Mouse (Mus musculus) erythroblast, embryonic 14.5 days (primary cell): Measurements from ENCODE around the gene Iqub. TPM values are rescaled to one million over a fixed set of nuclear protein-coding genes. Genes with fewer than 3 reads are reported as not detected.
A peak's percentile ranks its signal among the peaks of the same experiment; 100 is the strongest.

Source experiments
- H3K27me3 ChIP-seq: 2 replicates; pipeline ENCODE4 v1.6.1; 2012; ENCODE audit warnings: inconsistent platforms; ENCODE audit not compliant: control insufficient read depth
- H3K36me3 ChIP-seq: 2 replicates; pipeline ENCODE4 v1.6.1; 2012; ENCODE audit warnings: mild to moderate bottlenecking, inconsistent platforms; ENCODE audit not compliant: control insufficient read depth
- H3K4me1 ChIP-seq: 2 replicates; pipeline ENCODE4 v1.6.1; 2012; ENCODE audit warnings: inconsistent platforms; ENCODE audit not compliant: control insufficient read depth
- H3K4me3 ChIP-seq: replicated peaks from 2 replicates; pipeline ENCODE3; 2012; ENCODE audit warnings: moderate library complexity, mild to moderate bottlenecking, inconsistent platforms
- H3K9me3 ChIP-seq: 2 replicates; pipeline ENCODE4 v1.6.1; 2012; ENCODE audit warnings: low read length, inconsistent platforms, mixed read lengths; ENCODE audit not compliant: control insufficient read depth
- GATA1 ChIP-seq: IDR thresholded peaks from 2 replicates; pipeline ENCODE4 v1.6.1; 2012; ENCODE audit warnings: low read length, inconsistent platforms, mixed read lengths
- TAL1 ChIP-seq: IDR thresholded peaks from 3 replicates; pipeline ENCODE4 v1.6.1; 2012; ENCODE audit warnings: low read length, inconsistent platforms, mixed read lengths
- polyA plus RNA-seq: library from polyadenylated mRNA; stranded (reverse); fragments of >175 nt; gene quantifications from 2 replicates; pipeline ENCODE4 v1.2.3, GENCODE M21; 2012

The Iqub gene
- polyA plus RNA-seq, 1 experiment = not detected

DNA sequence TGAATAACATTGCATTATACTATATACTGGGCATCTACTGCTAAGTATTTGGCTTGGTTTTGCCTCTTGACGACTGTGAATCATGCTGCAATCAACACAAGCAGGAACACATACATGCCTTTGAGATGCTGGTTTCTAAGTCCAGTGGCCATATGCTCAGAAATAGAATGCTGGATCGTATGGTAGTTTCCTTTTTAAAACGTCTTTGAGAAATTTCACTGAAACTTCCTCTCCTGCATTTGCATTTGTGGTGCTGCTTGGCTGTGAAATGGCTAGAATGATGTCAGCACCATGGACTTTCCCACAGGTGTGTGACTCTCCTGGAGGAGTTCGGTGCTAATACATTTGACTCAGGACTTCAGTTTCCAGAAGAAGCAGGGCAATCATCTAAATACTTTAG lies 25.2 kb upstream of the Iqub start:
- Histone ChIP-seq H3K4me1 (no peaks in the 10 kb centered on the region), H3K9me3 (no peaks in the 10 kb centered on the region), H3K27me3 (no peaks in the 10 kb centered on the region)

DNA sequence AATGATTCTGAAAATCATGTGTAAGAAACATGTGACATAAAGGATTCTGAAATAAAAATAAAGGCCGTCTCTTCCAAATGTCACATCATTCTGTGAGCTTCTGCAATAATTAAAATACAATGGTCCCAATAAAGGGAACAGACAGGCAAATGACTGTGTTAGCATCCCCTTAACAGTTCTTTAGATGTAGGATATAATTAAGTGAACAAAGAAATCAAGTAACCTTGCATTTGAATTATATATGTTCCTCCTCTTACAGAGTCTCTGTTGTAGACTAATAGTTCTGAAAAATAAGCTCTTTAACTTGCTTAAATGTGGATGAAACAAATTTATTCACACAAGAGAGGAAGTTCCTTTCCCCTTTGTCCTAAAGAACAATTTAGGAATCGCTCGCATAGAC lies 23.6 kb upstream of the Iqub start:
- Histone ChIP-seq H3K9me3 (no peaks in the 10 kb centered on the region), H3K4me1 (no peaks in the 10 kb centered on the region), H3K36me3 (no peaks in the 10 kb centered on the region), H3K4me3 (no peak overlapping the region), H3K27me3 (no peaks in the 10 kb centered on the region)
- TF ChIP-seq GATA1 = no peak
- TF ChIP-seq TAL1 = no peak

More for the DNA sequence above, 25.2 kb upstream of the Iqub start:
- Histone ChIP-seq H3K4me3 (no peak overlapping the region), H3K36me3 (no peaks in the 10 kb centered on the region)
- TF ChIP-seq TAL1 (no peak), GATA1 (no peak)

DNA sequence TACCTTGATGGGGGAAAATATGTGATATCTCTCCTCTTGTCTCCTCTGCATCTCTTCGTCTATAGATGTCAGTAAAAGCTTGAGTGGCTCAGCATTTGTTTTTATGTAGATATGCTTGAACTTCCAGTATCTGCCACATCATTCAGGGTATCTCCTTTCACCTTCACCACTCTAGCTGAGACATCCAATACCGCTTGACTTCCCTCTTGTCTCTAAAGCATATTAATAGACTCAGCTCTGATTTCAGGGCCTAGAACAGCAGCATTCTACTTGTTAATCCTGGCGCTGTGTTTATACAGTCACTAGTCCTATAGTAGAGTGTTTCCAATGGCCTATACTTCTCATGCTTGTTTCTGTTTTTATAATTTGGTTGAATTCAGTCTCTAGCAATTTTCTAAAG lies 17.9 kb upstream of the Iqub start:
- Histone ChIP-seq H3K27me3 (no peaks in the 10 kb centered on the region), H3K4me1 (peaks cover 12% of the 10 kb centered on the region), H3K9me3 (no peaks in the 10 kb centered on the region), H3K4me3 (no peak overlapping the region), H3K36me3 (no peaks in the 10 kb centered on the region)
- TF ChIP-seq TAL1 (no peak), GATA1 (no peak)

DNA sequence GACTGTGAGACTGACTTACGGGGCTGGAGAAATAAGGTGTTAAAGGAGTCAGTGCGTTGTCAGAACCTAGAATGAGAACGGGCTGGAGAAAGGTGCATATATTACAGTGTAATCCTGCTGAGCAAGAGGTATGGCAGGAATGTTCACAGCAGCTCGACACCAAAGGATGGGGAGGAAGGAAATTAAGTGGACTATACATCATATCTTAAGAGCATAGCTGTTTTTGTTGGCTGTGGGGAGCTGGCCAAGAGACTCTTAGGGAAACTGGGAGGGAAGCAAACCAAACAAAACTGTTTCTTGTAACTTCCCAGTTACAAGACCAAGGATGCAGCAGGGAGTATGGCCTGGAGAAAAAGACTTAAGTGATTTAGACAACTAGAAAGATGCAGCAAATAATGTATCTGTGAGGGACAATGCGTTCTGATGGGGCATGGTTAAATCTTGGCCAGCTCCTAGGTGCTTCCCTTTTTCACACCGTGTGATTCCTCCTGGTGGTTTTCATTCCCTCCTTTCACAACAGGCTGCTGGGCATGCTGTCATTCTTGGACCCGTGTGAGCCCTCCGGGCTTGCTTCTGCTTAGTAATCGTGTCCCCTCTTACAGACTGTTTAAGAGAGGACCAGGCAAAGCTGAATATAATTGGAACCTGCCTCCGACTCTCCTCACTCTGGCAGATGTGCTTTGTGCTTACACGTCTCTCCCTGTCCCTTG lies 16.0 kb upstream of the Iqub start:
- peaks cover 29% of the 10 kb centered on the region for H3K4me1 ChIP-seq
- H3K4me3 ChIP-seq = no peak overlapping the region
- no peaks in the 10 kb centered on the region for H3K9me3 ChIP-seq
- H3K27me3 ChIP-seq = no peaks in the 10 kb centered on the region
- TF ChIP-seq GATA1 (no peak), TAL1 (no peak)
- no peaks in the 10 kb centered on the region; the same call in 1 of the 2 replicates for H3K36me3 ChIP-seq

DNA sequence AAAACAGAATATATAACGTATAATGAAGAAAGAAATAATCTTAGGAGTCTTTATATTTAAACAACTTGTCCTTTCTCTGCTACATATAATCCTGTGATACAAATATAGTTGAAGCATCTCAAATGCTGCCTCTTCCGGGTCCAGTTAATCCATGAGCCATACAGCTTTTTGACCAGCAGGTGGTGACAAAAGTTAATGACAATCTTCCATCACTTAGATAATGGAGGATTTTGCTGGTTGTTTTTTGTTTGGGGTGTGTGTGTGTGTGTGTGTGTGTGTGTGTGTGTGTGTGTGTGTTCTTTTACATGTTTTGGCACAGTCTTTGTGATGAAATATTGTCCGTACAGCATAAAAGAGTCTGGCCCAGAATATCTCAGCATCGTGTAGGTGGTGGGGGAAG lies 15.3 kb upstream of the Iqub start:
- TF ChIP-seq TAL1 (no peak), GATA1 (no peak)
- H3K36me3 ChIP-seq = peaks cover 1% of the 10 kb centered on the region
- H3K4me3 ChIP-seq = no peak overlapping the region
- no peaks in the 10 kb centered on the region for H3K27me3 ChIP-seq
- H3K4me1 ChIP-seq = peaks cover 33% of the 10 kb centered on the region
- H3K9me3 ChIP-seq = no peaks in the 10 kb centered on the region

DNA sequence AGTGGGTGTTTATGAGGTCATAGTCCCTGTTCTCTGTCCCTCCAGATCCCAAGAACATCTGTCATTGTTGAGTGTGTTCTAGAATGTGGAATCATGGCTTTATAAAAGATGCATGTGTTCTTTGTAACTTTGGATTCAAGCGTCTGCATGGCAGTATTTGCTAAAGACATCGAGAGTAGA lies 13.1 kb upstream of the Iqub start, which contains the start of gene Asb15:
Gene Asb15, plus strand, starts transcription at position 81 of the 180 bp plus-strand sequence.
- TF ChIP-seq TAL1 = no peak
- no peak for TF ChIP-seq GATA1
- H3K4me1 ChIP-seq = peaks cover 33% of the 10 kb centered on the region
- H3K36me3 ChIP-seq = peaks cover 16% of the 10 kb centered on the region
- H3K27me3 ChIP-seq = no peaks in the 10 kb centered on the region
- no peaks in the 10 kb centered on the region for H3K9me3 ChIP-seq
- peak within 1 kb of the TSS; percentile 90 for H3K4me3 ChIP-seq

DNA sequence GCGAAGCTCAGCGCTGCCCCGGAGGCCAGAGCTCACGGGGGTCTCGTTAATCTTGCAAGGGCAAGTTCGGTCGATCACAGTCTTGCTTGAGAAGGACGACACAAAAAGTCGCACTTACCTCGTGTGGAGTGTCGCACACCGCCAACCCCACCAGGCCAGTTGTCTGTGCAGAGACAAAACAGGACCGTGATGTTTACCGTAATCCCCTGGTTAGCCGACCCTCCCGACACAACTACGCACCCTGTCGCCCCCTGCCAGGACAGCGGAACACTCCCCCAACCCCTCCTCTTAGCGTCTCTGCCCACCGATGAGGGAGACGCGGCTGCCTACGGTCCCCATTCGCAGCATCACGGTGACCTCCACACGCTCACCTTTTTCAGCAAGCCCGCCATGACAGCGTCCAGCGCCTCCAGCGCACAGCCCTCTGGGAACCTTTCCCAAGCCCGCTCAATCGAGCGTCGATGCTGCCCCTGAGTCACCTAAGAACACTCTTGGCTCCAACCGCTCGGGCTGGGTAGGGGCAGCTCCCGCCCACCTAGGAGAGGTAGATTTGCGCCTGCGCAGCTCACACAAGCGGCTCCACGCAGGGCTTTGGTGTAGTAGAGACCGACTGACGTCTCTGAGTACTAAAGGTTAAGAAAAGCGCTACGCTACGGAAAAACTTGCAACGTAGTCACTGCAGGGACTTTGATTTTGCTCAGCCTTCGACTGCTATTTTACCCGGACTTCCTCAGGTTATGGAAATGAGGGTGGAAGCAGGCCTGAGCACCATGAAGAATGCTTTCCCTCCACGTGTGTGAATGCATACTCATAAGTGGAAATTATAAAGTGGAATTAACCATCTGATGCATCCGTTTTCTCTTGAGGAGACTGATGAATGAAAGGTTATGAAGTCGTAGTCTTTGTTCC lies 12.5 kb upstream of the Iqub start, which contains the start of gene Ndufa5:
Gene Ndufa5, minus strand, starts transcription at position 859 of the 909 bp plus-strand sequence.
- Histone ChIP-seq H3K4me3 (peak within 1 kb of the TSS; percentile 90), H3K36me3 (peaks cover 19% of the 10 kb centered on the region), H3K27me3 (no peaks in the 10 kb centered on the region), H3K4me1 (peaks cover 33% of the 10 kb centered on the region), H3K9me3 (no peaks in the 10 kb centered on the region)
- no peak for TF ChIP-seq TAL1
- no peak for TF ChIP-seq GATA1

DNA sequence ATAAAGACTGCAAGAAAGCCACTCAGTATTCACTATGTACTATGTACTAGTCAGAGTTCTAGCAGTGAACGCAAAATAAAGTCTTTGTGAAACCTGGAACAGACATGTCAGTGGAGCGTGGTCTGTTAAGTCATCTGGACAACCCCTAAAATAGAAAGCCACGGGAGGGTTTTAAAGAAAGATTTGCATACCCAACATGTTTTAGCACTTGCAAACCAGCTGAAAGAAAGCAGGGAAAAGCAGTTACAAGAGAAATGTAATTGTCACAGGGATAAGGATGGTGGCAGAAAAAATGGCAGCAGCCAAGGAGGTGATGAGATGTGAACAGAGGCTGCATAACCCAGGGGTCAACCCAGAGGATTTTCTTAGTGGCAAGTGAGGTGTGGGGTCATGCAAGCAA lies 10.8 kb upstream of the Iqub start:
- no peaks in the 10 kb centered on the region for H3K9me3 ChIP-seq
- no peak for TF ChIP-seq TAL1
- TF ChIP-seq GATA1 = no peak
- peak overlapping the region; percentile 90 for H3K4me3 ChIP-seq

DNA sequence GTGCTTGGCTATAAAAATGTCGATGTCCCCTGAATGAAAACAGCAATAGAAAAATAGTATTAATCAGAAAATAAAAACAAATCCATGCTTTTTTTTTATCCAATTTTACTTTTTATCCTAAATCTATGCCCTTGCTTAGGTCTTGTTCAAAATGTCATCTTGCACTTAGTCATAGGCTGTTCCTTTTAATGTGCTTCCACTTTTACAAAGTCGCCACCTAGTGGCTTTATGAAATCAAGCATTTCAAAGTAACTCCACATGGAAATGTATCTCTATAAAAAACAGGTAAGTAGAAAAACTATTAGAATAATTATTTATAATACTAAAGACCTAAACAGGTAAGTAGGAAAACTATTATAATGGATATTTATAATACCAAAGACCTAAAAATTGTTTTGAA lies 1.3 kb upstream of the Iqub start:
- no peaks in the 10 kb centered on the region for H3K4me1 ChIP-seq
- no peaks in the 10 kb centered on the region for H3K9me3 ChIP-seq
- no peak for TF ChIP-seq GATA1
- TF ChIP-seq TAL1 = no peak
- no peak overlapping the region for H3K4me3 ChIP-seq
- no peaks in the 10 kb centered on the region for H3K27me3 ChIP-seq
- H3K36me3 ChIP-seq = peaks cover 30% of the 10 kb centered on the region

More for the DNA sequence above, 10.8 kb upstream of the Iqub start:
- peaks cover 36% of the 10 kb centered on the region for H3K36me3 ChIP-seq
- H3K27me3 ChIP-seq = no peaks in the 10 kb centered on the region
- peaks cover 33% of the 10 kb centered on the region for H3K4me1 ChIP-seq
